Mouse (Mus musculus): ENCODE results near the gene Ctbp1. TPM values are rescaled to one million over a fixed set of nuclear protein-coding genes. Genes with fewer than 3 reads are reported as not detected.

Ctbp1 gene
- polyA plus RNA-seq, 1 experiment from 2014 or later = 157 TPM

DNA sequence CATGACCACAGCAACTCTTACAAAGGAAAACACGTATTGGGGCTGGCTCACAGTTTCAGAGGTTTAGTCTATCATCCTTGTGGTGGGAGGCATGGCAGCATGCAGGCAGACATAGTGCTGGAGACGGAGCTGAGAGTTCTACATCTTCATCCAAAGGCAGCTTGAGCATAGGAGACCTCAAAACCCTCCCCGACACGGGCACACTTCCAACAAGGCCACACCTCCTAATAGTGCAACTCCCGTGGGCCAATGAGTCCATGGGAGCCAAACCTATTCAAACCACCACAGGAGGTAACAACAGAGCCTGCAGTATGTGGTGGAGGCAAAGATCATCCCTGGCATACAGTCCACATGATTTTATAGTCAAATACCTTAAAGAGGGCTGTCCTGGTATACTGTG lies 63.5 kb downstream of the Ctbp1 start:
- H3K27me3 ChIP-seq (ENCODE audit: control insufficient read depth, insufficient read depth, low read length) = no peaks in the 10 kb centered on the region
- H3K9me3 ChIP-seq (ENCODE audit: control insufficient read depth, low read length) = no peaks in the 10 kb centered on the region
- no peak for DNase-seq (ENCODE audit: low spot score)
- no peak overlapping the region for H3K27ac ChIP-seq (replicated peaks)
- WGBS = 81% methylated on average over 5 of the region's 5 CpGs
- no peak overlapping the region for H3K4me3 ChIP-seq (ENCODE audit: low read depth, low read length)
- no peaks in the 10 kb centered on the region for H3K36me3 ChIP-seq (ENCODE audit: control insufficient read depth, insufficient read depth, low read length)
- no peak for ATAC-seq (ENCODE audit: low FRiP score, low TSS enrichment)
- no peak overlapping the region for H3K4me2 ChIP-seq (replicated peaks; ENCODE audit: low read depth)
- no peak for TF ChIP-seq CTCF (IDR thresholded peaks at IDR 0.05; ENCODE audit: low read depth)
- no peak for TF ChIP-seq EP300 (optimal IDR thresholded peaks at IDR 0.05)
- H3K4me1 ChIP-seq (replicated peaks; ENCODE audit: control insufficient read depth, insufficient read depth) = no peaks in the 10 kb centered on the region
- H3K9ac ChIP-seq (ENCODE audit: low read length) = no peak overlapping the region

DNA sequence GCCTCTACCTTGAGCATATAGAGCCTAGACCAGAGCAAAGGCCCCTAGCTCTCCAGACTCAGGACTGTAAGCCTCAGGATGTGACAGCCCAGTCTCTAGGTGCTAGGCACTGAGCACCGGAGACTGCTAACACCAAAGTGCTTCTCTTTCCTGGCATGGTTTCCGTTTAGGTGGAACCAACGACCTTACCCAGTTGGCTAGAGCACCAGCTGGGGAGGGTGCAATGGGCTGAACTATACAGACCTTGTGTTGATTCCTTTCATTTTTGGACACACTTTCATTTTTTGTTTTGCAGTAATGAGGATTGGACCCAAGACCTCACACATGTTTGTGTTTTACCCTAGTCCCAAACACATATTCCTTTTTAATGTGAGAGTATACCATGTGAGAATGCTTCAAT lies 64.3 kb downstream of the Ctbp1 start:
- no peak for TF ChIP-seq CTCF (IDR thresholded peaks at IDR 0.05; ENCODE audit: low read depth)
- no peak for TF ChIP-seq EP300 (optimal IDR thresholded peaks at IDR 0.05)
- no peaks in the 10 kb centered on the region for H3K27me3 ChIP-seq (ENCODE audit: control insufficient read depth, insufficient read depth, low read length)
- ATAC-seq (ENCODE audit: low FRiP score, low TSS enrichment) (no peak), DNase-seq (ENCODE audit: low spot score) (no peak)
- WGBS = 83% methylated on average over 3 of the region's 3 CpGs
- no peak overlapping the region for H3K9ac ChIP-seq (ENCODE audit: low read length)
- H3K36me3 ChIP-seq (ENCODE audit: control insufficient read depth, insufficient read depth, low read length) = no peaks in the 10 kb centered on the region
- H3K4me3 ChIP-seq (ENCODE audit: low read depth, low read length) = no peak overlapping the region
- no peaks in the 10 kb centered on the region for H3K4me1 ChIP-seq (replicated peaks; ENCODE audit: control insufficient read depth, insufficient read depth)
- H3K4me2 ChIP-seq (replicated peaks; ENCODE audit: low read depth) = no peak overlapping the region
- H3K9me3 ChIP-seq (ENCODE audit: control insufficient read depth, low read length) = no peaks in the 10 kb centered on the region
- no peak overlapping the region for H3K27ac ChIP-seq (replicated peaks)

DNA sequence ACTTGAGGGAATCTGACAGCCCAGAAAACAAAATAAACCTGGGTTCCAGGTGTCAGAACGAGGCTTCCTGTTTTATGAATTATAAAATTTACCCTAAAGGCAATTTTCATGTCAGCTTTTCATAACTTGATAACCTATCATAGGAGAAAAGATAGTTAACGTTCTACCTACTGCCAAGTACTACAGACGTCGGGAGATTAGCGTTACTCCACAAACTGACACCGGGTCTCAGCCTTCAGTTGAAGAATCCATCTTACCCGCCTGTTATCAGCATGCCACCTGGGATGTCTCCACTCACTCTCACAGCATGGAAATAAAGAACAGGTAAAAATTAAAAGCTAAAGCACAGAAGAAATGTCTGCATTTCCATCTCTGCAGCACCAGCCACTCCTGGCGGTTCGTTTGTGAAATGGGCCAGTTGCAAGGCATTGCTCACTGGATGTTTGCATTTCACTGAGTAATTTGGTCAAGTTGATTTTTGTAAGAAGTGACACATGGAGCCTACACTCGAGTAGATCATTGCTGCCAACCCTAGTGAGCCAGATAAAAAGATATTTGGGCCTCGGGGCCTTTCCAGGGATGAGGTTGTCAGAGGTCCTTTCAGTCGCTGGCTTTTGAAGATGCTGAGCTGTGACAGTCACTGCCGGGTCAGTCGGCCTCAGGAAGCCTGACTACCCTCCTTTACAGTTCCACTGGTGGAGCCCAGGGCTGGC lies 66.1 kb downstream of the Ctbp1 start:
- Histone ChIP-seq H3K36me3 (ENCODE audit: control insufficient read depth, insufficient read depth, low read length) (no peaks in the 10 kb centered on the region), H3K9me3 (ENCODE audit: control insufficient read depth, low read length) (no peaks in the 10 kb centered on the region), H3K9ac (ENCODE audit: low read length) (no peak overlapping the region), H3K4me2 (replicated peaks; ENCODE audit: low read depth) (no peak overlapping the region), H3K4me3 (ENCODE audit: low read depth, low read length) (no peak overlapping the region), H3K4me1 (replicated peaks; ENCODE audit: control insufficient read depth, insufficient read depth) (no peaks in the 10 kb centered on the region), H3K27me3 (ENCODE audit: control insufficient read depth, insufficient read depth, low read length) (no peaks in the 10 kb centered on the region), H3K27ac (replicated peaks) (no peak overlapping the region)
- TF ChIP-seq CTCF (IDR thresholded peaks at IDR 0.05; ENCODE audit: low read depth) (no peak), EP300 (optimal IDR thresholded peaks at IDR 0.05) (no peak)
- DNase-seq (ENCODE audit: low spot score) (no peak), ATAC-seq (ENCODE audit: low FRiP score, low TSS enrichment) (no peak)
- WGBS = 57% methylated on average over 14 of the region's 14 CpGs

DNA sequence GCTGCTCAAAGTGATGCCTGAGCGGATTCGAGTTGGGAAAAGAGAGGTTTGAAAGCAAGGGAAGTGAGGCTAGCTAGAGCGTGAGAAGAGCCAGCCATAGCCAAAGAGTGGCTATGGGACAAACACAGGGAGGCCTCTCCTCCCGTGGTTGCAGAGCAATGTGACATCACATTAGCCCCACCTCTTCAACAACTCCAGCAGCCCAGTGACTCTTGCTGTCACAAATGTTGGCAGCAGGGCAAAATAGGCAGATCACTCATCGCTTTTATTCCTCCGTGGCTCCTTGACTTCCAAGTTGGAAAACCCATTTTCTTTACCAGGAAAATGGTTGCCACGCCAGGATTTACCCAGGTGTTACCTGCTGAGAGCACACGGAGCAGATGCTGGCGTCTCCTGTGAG lies 67.7 kb downstream of the Ctbp1 start:
- Histone ChIP-seq H3K4me3 (ENCODE audit: low read depth, low read length) (no peak overlapping the region), H3K4me2 (replicated peaks; ENCODE audit: low read depth) (no peak overlapping the region), H3K36me3 (ENCODE audit: control insufficient read depth, insufficient read depth, low read length) (no peaks in the 10 kb centered on the region), H3K4me1 (replicated peaks; ENCODE audit: control insufficient read depth, insufficient read depth) (no peaks in the 10 kb centered on the region), H3K27ac (replicated peaks) (no peak overlapping the region), H3K27me3 (ENCODE audit: control insufficient read depth, insufficient read depth, low read length) (no peaks in the 10 kb centered on the region), H3K9me3 (ENCODE audit: control insufficient read depth, low read length) (no peaks in the 10 kb centered on the region), H3K9ac (ENCODE audit: low read length) (no peak overlapping the region)
- 54% methylated on average over 9 of the region's 9 CpGs for whole genome bisulfite sequencing
- DNase-seq (ENCODE audit: low spot score) (no peak), ATAC-seq (ENCODE audit: low FRiP score, low TSS enrichment) (no peak)
- no peak for TF ChIP-seq EP300 (optimal IDR thresholded peaks at IDR 0.05)
- no peak for TF ChIP-seq CTCF (IDR thresholded peaks at IDR 0.05; ENCODE audit: low read depth)

DNA sequence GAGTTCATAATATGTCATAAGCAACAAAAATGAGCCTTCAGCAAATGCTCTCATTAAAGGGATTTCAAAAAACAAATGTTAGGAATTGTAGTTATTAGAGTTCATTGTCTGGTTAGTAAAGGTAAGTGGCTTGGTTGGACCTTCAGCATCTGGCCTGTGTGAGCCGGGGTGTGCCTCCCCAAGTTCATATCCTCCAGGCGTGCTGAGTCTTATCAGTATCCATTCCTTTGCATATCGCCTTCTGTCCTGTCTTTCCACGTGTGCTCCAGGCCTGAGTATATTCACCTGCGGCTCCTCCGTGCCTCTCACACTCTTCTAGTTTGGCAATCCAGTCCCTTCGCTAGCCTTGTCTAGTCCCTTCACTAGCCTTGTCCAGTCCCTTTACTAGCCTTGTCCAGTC lies 68.5 kb downstream of the Ctbp1 start:
- H3K9ac ChIP-seq (ENCODE audit: low read length) = no peak overlapping the region

DNA sequence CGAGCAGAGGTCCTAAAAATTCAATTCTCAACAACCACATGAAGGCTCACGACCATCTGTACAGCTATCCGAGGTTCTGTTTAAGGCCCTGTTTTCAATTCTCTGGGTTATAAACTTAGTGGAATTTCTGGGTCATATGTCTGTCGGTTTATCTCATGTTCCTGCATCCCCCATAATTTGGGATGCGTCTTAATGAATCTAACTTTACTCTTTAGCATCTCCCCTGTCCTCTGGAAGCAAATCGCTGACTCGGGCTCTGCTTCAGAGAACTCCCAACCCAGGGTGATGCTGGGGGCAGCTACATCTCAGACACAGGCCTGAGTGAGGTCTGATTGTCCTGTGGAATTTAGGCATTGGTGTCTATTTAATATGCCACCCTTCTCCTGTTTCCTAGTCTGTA lies 70.5 kb downstream of the Ctbp1 start:
- Histone ChIP-seq H3K36me3 (ENCODE audit: control insufficient read depth, insufficient read depth, low read length) (no peaks in the 10 kb centered on the region), H3K9ac (ENCODE audit: low read length) (no peak overlapping the region), H3K9me3 (ENCODE audit: control insufficient read depth, low read length) (no peaks in the 10 kb centered on the region), H3K27ac (replicated peaks) (no peak overlapping the region), H3K4me2 (replicated peaks; ENCODE audit: low read depth) (no peak overlapping the region), H3K4me3 (ENCODE audit: low read depth, low read length) (no peak overlapping the region), H3K4me1 (replicated peaks; ENCODE audit: control insufficient read depth, insufficient read depth) (no peaks in the 10 kb centered on the region), H3K27me3 (ENCODE audit: control insufficient read depth, insufficient read depth, low read length) (no peaks in the 10 kb centered on the region)
- WGBS = 63% methylated on average over 7 of the region's 7 CpGs
- no peak for ATAC-seq (ENCODE audit: low FRiP score, low TSS enrichment)
- no peak for TF ChIP-seq CTCF (IDR thresholded peaks at IDR 0.05; ENCODE audit: low read depth)
- DNase-seq (ENCODE audit: low spot score) = no peak

More for the DNA sequence above, 68.5 kb downstream of the Ctbp1 start:
- ATAC-seq (ENCODE audit: low FRiP score, low TSS enrichment) (no peak), DNase-seq (ENCODE audit: low spot score) (no peak)
- TF ChIP-seq EP300 (optimal IDR thresholded peaks at IDR 0.05) = no peak
- TF ChIP-seq CTCF (IDR thresholded peaks at IDR 0.05; ENCODE audit: low read depth) = no peak
- no peak overlapping the region for H3K4me3 ChIP-seq (ENCODE audit: low read depth, low read length)
- no peaks in the 10 kb centered on the region for H3K4me1 ChIP-seq (replicated peaks; ENCODE audit: control insufficient read depth, insufficient read depth)
- H3K9me3 ChIP-seq (ENCODE audit: control insufficient read depth, low read length) = no peaks in the 10 kb centered on the region
- 80% methylated on average over 7 of the region's 7 CpGs for WGBS
- H3K36me3 ChIP-seq (ENCODE audit: control insufficient read depth, insufficient read depth, low read length) = no peaks in the 10 kb centered on the region
- H3K4me2 ChIP-seq (replicated peaks; ENCODE audit: low read depth) = no peak overlapping the region
- no peak overlapping the region for H3K27ac ChIP-seq (replicated peaks)
- H3K27me3 ChIP-seq (ENCODE audit: control insufficient read depth, insufficient read depth, low read length) = no peaks in the 10 kb centered on the region
